Mouse (Mus musculus) MEL (cell line): ENCODE measurements at regions not wholly inside any gene's neighbourhood (a gene's known extent, or its start where the extent isn't known, plus 50 kb on each side); places are given as distances from the start of the nearest gene placed in this dataset.

Experiments
- DNase-seq: peaks from one replicate; pipeline ENCODE4 v3.0.0; 2011; ENCODE audit warnings: low read depth, low spot score
- H3K27ac ChIP-seq: 2 replicates; pipeline ENCODE4 v1.5.1; 2012; ENCODE audit warnings: low read depth, mild to moderate bottlenecking, control low read depth, low read length, moderate library complexity; ENCODE audit not compliant: control insufficient read depth
- H3K27me3 ChIP-seq, 2 experiments: fragments of 150-350 bp in 1 of 2; sonication (generic) in 1 of 2; 2 replicates each; pipeline ENCODE4 v1.6.1; 2012; ENCODE audit warnings: low read length in 2 of 2, mild to moderate bottlenecking in 2 of 2, improper control_type of control experiment in 1 of 2, moderate library complexity in 1 of 2; ENCODE audit not compliant: insufficient read depth in 2 of 2, control insufficient read depth in 1 of 2
- H3K36me3 ChIP-seq, 2 experiments: 2 replicates each; pipeline ENCODE4 v1.6.1; 2012 to 2014; ENCODE audit warnings: low read length in 2 of 2, improper control_type of control experiment in 1 of 2, inconsistent platforms in 1 of 2, mild to moderate bottlenecking in 1 of 2; ENCODE audit not compliant: insufficient read depth in 2 of 2, control insufficient read depth in 1 of 2
- H3K4me1 ChIP-seq, 2 experiments: fragments of 150-350 bp in 1 of 2; sonication (generic) in 1 of 2; 2 replicates each; pipeline ENCODE4 v1.6.1; 2012; ENCODE audit warnings: low read length in 2 of 2, improper control_type of control experiment in 1 of 2, mild to moderate bottlenecking in 1 of 2; ENCODE audit not compliant: insufficient read depth in 2 of 2, control insufficient read depth in 1 of 2
- H3K4me3 ChIP-seq, 2 experiments: fragments of 150-350 bp in 1 of 2; sonication (generic) in 1 of 2; 2 replicates each; pipeline ENCODE4 v1.5.1; 2012; ENCODE audit warnings: low read depth in 2 of 2, low read length in 2 of 2, mild to moderate bottlenecking in 2 of 2, moderate library complexity in 2 of 2, control low read depth in 1 of 2, improper control_type of control experiment in 1 of 2; ENCODE audit not compliant: control insufficient read depth in 1 of 2, insufficient read depth in 1 of 2
- H3K79me2 ChIP-seq: 2 replicates; pipeline ENCODE4 v1.6.1; 2012; ENCODE audit warnings: mild to moderate bottlenecking, low read length, moderate library complexity; ENCODE audit not compliant: control insufficient read depth, poor library complexity, insufficient read depth
- H3K9ac ChIP-seq: 2 replicates; pipeline ENCODE4 v1.6.1; 2012; ENCODE audit warnings: low read depth, mild to moderate bottlenecking, control low read depth, low read length, moderate library complexity; ENCODE audit not compliant: control insufficient read depth, poor library complexity, severe bottlenecking
- H3K9me3 ChIP-seq: fragments of 150-350 bp; sonication (generic); replicated peaks from 2 replicates; pipeline ENCODE4 v1.6.1; 2012; ENCODE audit warnings: mild to moderate bottlenecking, low read length, improper control_type of control experiment, moderate library complexity; ENCODE audit not compliant: insufficient read depth
- BHLHE40 ChIP-seq: IDR thresholded peaks from 2 replicates; pipeline ENCODE4 v1.6.1; 2012; ENCODE audit warnings: low read depth, mild to moderate bottlenecking, inconsistent platforms, low read length, improper control_type of control experiment, borderline replicate concordance
- CHD1 ChIP-seq: IDR thresholded peaks from 2 replicates; pipeline ENCODE4 v1.6.1; 2012; ENCODE audit warnings: low read depth, mild to moderate bottlenecking, inconsistent platforms, low read length, improper control_type of control experiment
- CTCF ChIP-seq, 3 experiments: IDR thresholded peaks in 2 of 3; conservative IDR thresholded peaks in 1 of 3; 2 replicates each; pipeline ENCODE4 v1.5.1; 2011 to 2012; ENCODE audit warnings: low read length in 3 of 3, low read depth in 2 of 3, mild to moderate bottlenecking in 2 of 3, improper control_type of control experiment in 1 of 3, inconsistent platforms in 1 of 3, mixed read lengths in 1 of 3, moderate library complexity in 1 of 3; ENCODE audit not compliant: control insufficient read depth in 1 of 3, insufficient read depth in 1 of 3, poor library complexity in 1 of 3, severe bottlenecking in 1 of 3
- E2F4 ChIP-seq: IDR thresholded peaks from 2 replicates; pipeline ENCODE4 v1.6.1; 2011; ENCODE audit warnings: low read depth, low read length, improper control_type of control experiment, borderline replicate concordance
- ELF1 ChIP-seq: IDR thresholded peaks from 2 replicates; pipeline ENCODE4 v1.6.1; 2014; ENCODE audit warnings: low read depth, mild to moderate bottlenecking, inconsistent platforms, low read length, improper control_type of control experiment, moderate library complexity
- GABPA ChIP-seq: IDR thresholded peaks from 2 replicates; pipeline ENCODE4 v1.6.1; 2012; ENCODE audit warnings: low read depth, mild to moderate bottlenecking, inconsistent platforms, low read length, improper control_type of control experiment, moderate library complexity
- JUND ChIP-seq: IDR thresholded peaks from 2 replicates; pipeline ENCODE4 v1.6.1; 2011; ENCODE audit warnings: low read depth, mild to moderate bottlenecking, improper control_type of control experiment, low read length
- MAX ChIP-seq: IDR thresholded peaks from 2 replicates; pipeline ENCODE4 v1.6.1; 2011; ENCODE audit warnings: low read length, improper control_type of control experiment
- MAZ ChIP-seq: IDR thresholded peaks from 2 replicates; pipeline ENCODE4 v1.6.1; 2012; ENCODE audit warnings: low read depth, mild to moderate bottlenecking, inconsistent platforms, low read length, improper control_type of control experiment
- MEF2A ChIP-seq: IDR thresholded peaks from 2 replicates; pipeline ENCODE4 v1.6.1; 2014; ENCODE audit warnings: low read depth, mild to moderate bottlenecking, inconsistent platforms, low read length, improper control_type of control experiment; ENCODE audit not compliant: poor library complexity, insufficient replicate concordance, severe bottlenecking; ENCODE audit errors: extremely low read depth
- MXI1 ChIP-seq: IDR thresholded peaks from 2 replicates; pipeline ENCODE4 v1.6.1; 2011; ENCODE audit warnings: mild to moderate bottlenecking, low read depth, low read length, improper control_type of control experiment
- MYB ChIP-seq: IDR thresholded peaks from 2 replicates; pipeline ENCODE4 v1.6.1; 2011; ENCODE audit warnings: mild to moderate bottlenecking, low read depth, low read length, improper control_type of control experiment
- NRF1 ChIP-seq: IDR thresholded peaks from 2 replicates; pipeline ENCODE4 v1.6.1; 2014; ENCODE audit warnings: low read depth, mild to moderate bottlenecking, inconsistent platforms, low read length, improper control_type of control experiment, moderate library complexity; ENCODE audit not compliant: poor library complexity, insufficient read depth, severe bottlenecking
- POLR2AphosphoS2 ChIP-seq: IDR thresholded peaks from 2 replicates; pipeline ENCODE4 v1.6.1; 2011; ENCODE audit warnings: low read length, improper control_type of control experiment
- SIN3A ChIP-seq: IDR thresholded peaks from 2 replicates; pipeline ENCODE4 v1.6.1; 2012; ENCODE audit warnings: low read length, improper control_type of control experiment, inconsistent platforms
- UBTF ChIP-seq: IDR thresholded peaks from 2 replicates; pipeline ENCODE4 v1.6.1; 2012; ENCODE audit warnings: low read depth, mild to moderate bottlenecking, inconsistent platforms, low read length, improper control_type of control experiment, moderate library complexity, borderline replicate concordance; ENCODE audit not compliant: insufficient read depth
- USF1 ChIP-seq: IDR thresholded peaks from 2 replicates; pipeline ENCODE4 v1.6.1; 2014; ENCODE audit warnings: low read depth, mild to moderate bottlenecking, inconsistent platforms, low read length, improper control_type of control experiment, moderate library complexity
- ZMIZ1 ChIP-seq: IDR thresholded peaks from 2 replicates; pipeline ENCODE4 v1.6.1; 2012; ENCODE audit warnings: low read depth, mild to moderate bottlenecking, inconsistent platforms, low read length, improper control_type of control experiment, moderate library complexity

DNA sequence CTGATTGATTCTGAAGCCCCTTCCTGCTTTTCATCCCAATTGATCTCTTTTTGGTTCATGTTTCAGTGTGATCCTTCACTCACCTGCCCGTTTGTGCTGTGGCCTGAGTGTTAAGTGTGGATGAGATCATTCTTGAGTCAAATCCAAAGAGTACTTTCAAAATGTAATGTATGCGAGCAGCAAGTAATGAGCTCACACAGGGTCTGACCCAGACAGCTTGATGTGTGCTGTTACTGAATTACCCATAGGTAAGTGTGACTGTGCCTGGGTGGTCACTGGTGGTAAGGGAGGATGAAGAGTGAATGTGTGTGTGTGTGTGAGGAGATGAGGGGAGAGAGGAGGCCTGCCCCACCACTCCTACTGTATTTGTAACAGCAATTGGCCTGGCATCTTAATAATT, 151.4 kb downstream of the Twistnb start:
- Histone ChIP-seq H3K27ac (no peak overlapping the region), H3K4me3 (no peak overlapping the region), H3K27me3 (no peaks in the 10 kb centered on the region; a peak in 1 of 4 replicates), H3K79me2 (no peaks in the 10 kb centered on the region), H3K4me1 (no peaks in the 10 kb centered on the region), H3K9me3 (no peaks in the 10 kb centered on the region), H3K9ac (no peak overlapping the region), H3K36me3 (no peaks in the 10 kb centered on the region)
- no peak for DNase-seq
- TF ChIP-seq MAZ (no peak), ELF1 (no peak), GABPA (no peak), CTCF (IDR thresholded peaks at IDR 0.05 in 2 of 3, conservative IDR thresholded peaks at IDR 0.05 in 1 of 3; ENCODE audit: control insufficient read depth in 1 of 3, insufficient read depth in 1 of 3, low read depth in 2 of 3, low read length in 3 of 3, poor library complexity in 1 of 3, severe bottlenecking in 1 of 3) (no peak), E2F4 (no peak), SIN3A (no peak), JUND (no peak), ZMIZ1 (no peak)

DNA sequence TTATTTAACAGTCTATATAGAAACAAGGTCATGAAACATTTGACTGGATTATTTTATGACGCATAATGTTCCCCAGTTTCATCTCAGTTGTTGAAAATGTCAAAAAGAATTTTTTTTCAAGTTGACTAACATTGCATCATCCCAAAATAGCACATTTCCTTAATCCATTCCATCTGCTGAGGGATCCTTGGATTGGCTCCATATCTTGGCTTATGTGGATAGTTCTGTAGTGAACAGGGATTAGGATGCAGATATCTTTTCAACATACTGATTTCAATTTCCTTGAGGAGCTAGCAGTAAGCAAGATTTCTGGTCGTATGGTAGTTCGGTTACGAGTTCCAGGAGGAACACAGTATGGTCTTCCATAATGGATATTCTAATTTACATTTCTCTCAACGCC, 161.6 kb downstream of the Twistnb start:
- TF ChIP-seq USF1: no peak
- no peak overlapping the region for H3K27ac ChIP-seq
- H3K79me2 ChIP-seq: no peaks in the 10 kb centered on the region
- no peaks in the 10 kb centered on the region for H3K36me3 ChIP-seq
- no peaks in the 10 kb centered on the region for H3K9me3 ChIP-seq
- no peak for DNase-seq
- H3K4me3 ChIP-seq: no peak overlapping the region
- H3K9ac ChIP-seq: no peak overlapping the region
- no peaks in the 10 kb centered on the region for H3K4me1 ChIP-seq
- peaks cover 0 to 2% of the 10 kb centered on the region in 2 experiments; a peak in 2 of 4 replicates for H3K27me3 ChIP-seq

DNA sequence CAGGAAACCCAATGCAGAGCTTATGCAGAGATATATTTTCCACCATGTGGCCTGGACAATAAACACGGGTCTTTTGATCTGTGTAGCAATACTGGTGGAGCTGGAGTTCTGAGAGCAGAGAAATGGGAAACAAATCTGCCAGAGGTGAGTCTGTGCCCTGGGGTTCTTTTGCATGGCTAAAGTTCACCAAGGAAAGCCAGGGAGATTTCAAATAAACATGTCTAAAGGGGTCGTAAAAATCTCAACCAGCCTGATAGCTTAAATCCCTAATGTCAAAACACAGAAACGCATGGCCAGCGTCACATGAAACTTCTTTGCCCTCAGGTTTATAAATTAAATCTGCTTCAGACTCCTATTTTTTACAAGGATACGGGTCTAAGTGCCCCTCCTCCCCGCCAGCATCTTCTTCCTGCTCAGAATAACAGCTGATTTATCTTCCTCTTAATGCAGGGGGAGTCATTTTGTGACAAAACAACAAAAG, 163.0 kb downstream of the Twistnb start:
- no peaks in the 10 kb centered on the region for H3K36me3 ChIP-seq
- DNase-seq: no peak

More for the DNA sequence above, 163.0 kb downstream of the Twistnb start:
- no peak overlapping the region for H3K27ac ChIP-seq
- H3K27me3 ChIP-seq: peaks cover 0 to 2% of the 10 kb centered on the region in 2 experiments; a peak in 2 of 4 replicates
- no peaks in the 10 kb centered on the region for H3K9me3 ChIP-seq
- no peak overlapping the region for H3K4me3 ChIP-seq
- no peaks in the 10 kb centered on the region for H3K79me2 ChIP-seq
- TF ChIP-seq NRF1: no peak
- no peak for TF ChIP-seq BHLHE40
- no peak for TF ChIP-seq UBTF
- TF ChIP-seq MAX: no peak
- TF ChIP-seq MEF2A: no peak
- TF ChIP-seq ELF1: no peak
- no peak for TF ChIP-seq MYB
- TF ChIP-seq CTCF (IDR thresholded peaks at IDR 0.05 in 2 of 3, conservative IDR thresholded peaks at IDR 0.05 in 1 of 3; ENCODE audit: control insufficient read depth in 1 of 3, insufficient read depth in 1 of 3, low read depth in 2 of 3, low read length in 3 of 3, poor library complexity in 1 of 3, severe bottlenecking in 1 of 3): no peak
- no peak for TF ChIP-seq MXI1
- TF ChIP-seq CHD1: no peak
- TF ChIP-seq POLR2AphosphoS2: no peak
- no peaks in the 10 kb centered on the region for H3K4me1 ChIP-seq
- no peak overlapping the region for H3K9ac ChIP-seq
